Mouse (Mus musculus): ENCODE data around the gene Stk24. TPM values are rescaled to one million over a fixed set of nuclear protein-coding genes. Genes with fewer than 3 reads are reported as not detected.

The Stk24 gene
- total RNA-seq, 4 experiments from 2014 or later: 52.8 to 75.4 (median 55.2) TPM

DNA sequence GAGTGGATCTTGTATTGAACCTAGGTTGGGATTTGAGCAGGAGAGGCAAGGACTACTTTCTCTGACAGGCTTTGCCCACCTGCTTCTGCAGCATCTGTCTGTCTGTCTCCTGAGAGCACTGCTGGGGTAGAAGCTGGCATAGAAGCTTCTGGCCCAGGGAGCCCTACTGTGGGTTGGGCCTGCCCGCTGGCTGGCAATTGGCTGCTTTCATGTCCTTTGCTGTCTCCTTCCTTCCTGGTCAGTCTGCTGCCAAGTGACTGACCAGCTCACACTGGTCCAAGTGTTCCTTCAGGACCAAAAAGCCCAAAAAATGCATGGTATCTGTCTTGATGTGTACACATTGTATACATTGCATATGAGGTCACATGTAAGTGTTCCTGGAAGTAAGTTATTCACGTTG lies 115.9 kb downstream of the Stk24 start:
- no peak for DNase-seq (ENCODE audit: low spot score)

DNA sequence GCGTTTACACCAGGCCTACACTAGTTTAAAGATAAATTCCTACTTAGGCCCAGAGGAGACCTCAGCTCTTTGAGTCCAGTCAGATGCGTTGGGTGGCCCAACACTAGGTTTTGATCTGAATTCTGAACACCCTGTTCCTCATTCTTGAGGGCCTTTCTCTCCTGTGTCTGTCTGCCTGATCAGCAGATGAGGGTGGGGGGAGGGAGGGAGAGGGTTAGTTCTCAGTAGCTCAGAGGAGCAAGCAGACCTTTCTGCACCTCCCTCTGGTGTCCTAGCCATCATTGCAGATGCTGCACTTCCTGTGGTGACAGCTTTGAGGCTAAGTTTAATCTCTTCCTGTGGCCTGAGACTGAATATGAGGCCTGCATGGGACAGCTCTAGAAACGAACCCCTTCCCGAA lies 117.2 kb downstream of the Stk24 start:
- DNase-seq (ENCODE audit: low spot score): no peak

DNA sequence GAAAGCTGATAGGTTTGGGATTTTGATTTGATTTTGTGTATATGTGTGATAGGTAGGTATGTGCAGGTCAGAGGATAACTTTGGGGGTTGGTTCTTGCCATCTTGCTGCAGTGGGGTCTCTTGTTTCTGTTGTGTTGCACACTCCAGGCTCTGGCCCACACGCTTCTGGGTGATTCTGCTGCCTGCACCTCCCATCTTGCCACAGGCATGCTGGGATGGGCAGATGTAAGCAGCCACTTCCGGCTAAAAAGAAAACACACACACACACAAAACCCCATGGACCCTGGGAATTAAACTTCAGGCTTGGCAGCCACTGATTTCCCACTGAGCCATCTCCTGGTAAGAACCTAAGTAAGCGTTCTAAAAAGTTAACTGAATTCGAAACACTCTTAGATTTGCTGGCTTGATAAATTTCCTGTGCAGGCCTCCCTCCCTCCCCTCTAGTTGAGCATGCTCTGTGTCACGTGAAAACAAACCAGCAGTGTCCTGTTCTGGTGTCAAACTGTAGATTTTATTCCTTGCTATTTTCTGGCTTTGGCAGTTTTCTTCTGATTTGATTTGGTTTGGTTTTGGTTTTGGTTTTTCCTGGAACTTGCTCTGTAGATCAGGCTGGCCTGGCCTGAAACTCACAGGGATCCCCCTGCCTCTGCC lies 118.5 kb downstream of the Stk24 start:
- no peak for DNase-seq (ENCODE audit: low spot score)

DNA sequence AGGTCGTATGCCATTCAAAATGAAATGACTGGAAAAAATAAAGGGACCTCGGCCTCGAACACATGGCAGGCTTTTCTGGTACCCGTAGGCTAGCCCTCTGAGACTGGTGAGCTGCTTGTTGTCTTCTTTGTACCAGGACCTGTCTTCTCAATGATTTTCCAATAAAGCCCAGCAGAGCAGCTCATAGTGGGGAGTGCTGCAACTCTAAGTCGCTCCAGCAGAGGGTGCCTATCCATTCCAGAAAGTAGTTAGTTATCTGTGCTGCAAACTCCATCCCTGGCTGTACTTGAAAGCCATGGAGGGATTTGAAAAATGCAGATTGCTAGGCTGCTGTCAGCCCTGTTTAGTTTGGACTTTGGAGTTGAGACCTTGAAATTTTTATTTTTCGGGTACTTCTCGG lies 120.0 kb downstream of the Stk24 start:
- DNase-seq (ENCODE audit: low spot score): peak; percentile 47

DNA sequence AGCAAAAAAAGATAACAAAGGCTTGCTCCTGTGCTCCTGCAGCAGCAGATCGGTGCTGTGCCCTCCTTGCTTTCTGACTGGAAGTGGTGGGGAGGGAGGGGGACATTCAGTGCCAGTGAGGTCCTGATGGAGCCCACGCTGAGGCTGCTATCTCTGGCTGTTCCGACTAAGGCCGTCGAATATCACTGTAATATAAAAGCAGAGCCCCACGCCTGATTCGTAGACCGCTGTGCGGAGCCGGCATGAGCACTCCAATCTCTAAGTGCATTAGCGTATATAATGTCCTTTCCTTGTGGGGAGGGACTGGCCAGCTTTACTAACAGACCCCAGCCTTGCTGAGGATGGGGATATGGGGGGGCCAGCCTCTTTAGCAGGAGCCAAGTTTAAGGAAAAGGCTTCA lies 120.5 kb downstream of the Stk24 start:
- no peak for DNase-seq (ENCODE audit: low spot score)

DNA sequence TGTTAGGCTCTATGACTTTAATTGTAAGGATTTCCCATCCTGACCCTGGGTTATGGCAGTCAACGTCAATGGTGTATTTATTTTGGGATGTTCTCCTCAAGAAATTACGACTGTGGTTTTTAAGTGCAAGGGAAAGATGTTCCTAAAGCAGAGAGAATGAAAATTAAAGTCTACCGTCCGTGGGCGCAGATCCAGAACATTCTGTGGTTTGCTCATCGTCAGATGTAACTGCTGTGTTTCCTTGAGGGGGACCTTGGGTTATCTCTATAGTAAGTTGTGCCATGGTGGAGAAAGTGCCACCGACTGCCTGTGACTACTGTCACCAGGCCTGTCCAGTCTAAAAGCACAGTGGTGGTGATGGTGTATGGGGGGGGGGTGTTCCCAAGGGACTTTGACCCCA lies 122.9 kb downstream of the Stk24 start:
- DNase-seq (ENCODE audit: low spot score): no peak

DNA sequence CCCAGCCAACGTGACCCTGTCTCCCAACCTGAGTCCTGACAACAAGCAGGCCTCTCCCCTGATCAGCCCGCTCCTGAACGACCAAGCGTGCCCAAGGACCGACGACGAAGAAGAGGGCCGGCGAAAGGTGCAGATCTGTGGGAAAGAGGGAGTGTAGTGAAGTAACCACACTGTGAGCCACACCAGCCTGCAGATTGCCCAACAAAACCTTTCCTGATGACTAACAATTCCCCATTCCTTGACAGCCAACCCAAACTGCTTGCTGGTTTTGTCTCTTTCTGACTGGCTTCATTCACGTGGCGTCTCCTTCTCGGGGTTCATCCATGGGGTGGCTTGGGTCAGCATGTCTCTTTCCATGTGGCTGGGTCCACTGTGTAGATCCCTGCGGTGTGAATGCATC lies 124.3 kb downstream of the Stk24 start:
- DNase-seq (ENCODE audit: low spot score): no peak

DNA sequence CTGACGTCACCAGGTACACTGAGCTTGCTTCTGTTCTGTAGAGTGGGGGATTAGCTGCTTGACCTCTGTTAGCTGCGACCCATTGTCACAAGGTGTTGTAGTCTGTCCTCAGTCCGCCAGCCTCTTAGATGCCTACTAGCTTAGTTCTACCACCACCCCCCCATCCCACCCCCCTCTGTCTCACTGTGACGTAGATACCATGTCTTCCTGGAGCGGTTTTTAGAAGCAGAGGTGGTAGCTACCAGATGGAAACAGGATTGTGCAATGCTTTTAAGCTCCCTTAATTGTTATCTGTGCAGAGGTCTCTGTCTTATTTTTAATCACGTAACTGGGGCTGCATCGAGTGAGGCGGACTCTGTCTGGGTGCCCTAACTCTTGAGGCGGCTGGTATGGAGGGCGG lies 124.9 kb downstream of the Stk24 start:
- no peak for DNase-seq (ENCODE audit: low spot score)

DNA sequence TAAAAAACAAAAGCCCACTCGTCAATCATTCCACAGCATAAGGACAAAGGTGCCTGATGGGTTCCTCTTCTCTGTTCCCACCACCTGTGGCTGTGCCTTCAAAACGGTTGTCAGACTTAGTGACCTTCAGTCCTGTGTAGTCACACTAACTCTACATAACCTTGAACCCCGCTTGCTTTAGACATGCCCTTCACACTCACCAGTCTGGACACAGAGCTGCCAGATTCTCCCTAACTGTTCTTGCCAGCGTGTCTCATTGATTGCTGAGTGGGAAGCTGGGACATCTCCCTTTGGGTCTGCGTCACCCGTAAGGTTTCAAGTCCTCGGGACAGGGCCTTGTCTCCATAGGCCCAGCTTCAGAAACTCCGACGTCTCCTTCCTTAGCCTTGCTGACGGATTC lies 127.3 kb downstream of the Stk24 start:
- no peak for DNase-seq (ENCODE audit: low spot score)

DNA sequence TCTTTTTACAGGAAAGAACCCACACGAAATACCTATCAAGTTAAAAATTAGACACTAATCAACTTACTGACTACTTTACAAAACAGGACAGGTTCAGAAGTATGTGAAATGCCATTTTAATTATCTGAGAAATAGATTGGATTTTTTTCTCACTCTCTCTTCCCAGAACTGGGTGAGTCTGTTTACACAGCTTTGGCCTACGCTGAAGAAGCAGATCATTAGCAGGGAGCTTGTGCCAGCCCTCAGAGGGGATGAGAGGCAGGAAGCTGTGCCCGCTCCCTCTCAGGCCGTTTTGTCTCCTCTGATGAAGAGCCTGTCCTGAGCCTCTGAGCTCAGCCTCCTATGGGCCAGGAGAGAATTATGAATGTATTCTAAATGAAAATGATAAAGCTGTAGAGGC lies 128.1 kb downstream of the Stk24 start:
- DNase-seq (ENCODE audit: low spot score): no peak

DNA sequence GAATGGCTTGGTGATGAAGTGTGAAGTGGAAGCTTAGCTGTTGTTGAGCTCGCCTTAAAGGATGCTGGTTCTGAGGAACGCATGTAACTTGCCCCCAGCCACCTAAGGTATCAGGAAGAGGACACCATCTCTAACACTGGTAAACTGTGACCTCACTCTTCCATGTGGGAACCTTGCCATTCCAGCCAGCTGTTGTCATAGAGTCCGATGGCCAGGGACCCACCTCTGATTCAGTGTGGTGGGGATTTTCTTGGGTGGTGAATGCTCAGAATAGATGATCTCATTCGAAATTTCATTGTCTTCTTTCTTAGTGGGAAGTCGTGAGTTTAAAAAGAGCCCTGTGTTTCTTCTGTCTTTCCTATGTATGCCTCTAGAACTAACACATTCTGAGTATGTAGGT lies 128.7 kb downstream of the Stk24 start:
- no peak for DNase-seq (ENCODE audit: low spot score)

DNA sequence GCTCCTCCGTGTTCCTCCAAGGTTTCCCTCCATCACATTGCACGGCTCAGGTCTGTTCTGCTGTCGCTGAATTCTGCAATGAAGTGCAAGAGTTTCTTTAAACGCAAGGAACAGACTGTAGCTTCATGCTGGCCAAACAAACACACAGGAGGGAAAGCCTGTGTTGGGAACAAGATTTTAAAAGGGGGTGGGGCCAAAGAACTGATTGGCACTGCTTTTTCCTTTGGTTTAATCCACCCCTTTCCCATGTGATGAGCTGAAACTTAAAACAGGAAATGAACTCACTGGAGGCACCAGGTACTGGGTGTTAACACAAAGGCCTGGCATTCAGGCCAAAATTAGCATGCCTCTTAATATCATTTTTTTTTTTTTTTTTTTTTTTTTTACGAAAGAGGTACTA lies 131.5 kb downstream of the Stk24 start:
- DNase-seq (ENCODE audit: low spot score): no peak

DNA sequence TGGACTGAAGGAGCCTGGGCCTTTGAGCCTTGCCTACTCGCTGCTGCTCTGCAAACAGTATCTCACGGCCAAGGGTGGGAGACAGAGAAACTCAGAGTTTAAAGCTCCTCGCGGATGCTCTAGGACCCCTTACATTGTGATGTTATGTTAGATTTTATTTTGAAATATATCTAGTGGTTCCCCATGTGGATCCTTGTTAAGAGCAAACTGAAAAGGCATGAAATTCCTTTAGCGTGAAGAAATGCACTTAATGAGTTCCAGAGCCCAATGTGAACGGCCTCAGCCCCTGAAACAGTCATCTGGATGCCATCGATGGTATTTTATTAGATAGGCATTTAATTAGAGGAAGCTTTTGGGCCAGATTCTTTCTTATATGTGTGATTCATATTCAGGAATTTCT lies 132.5 kb downstream of the Stk24 start:
- no peak for DNase-seq (ENCODE audit: low spot score)

DNA sequence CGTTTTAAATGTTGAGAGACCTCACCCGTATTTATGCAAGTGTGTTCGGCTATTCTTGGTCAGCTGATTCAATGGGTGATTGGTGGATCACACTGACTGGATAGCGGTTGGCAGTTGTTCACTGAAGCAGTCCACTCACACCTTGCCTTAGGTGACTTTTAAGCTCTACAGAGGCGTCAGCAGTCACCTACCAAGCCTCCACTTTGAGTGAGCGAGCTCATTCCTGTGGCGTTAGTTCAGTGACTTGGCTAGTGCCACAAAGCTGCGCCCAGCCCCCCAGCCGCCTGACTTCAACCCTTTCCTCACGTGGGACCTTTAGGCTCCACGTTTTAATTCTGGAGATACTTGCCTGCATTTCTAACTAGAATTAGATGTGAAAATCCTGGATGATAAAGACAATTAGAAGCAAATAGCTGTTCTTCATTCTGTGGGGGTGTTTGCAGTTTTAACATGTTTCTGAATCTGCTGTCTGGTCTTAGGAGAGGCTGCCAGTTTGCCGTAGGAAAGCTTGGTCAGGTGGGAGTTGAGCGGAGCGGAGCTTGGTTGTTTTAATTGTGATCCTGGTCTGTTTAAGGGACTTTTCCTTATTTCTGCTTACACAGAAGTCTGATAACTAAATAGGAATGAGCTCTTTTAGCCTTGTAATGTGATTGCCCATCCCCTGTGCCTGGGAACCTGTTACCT lies 133.6 kb downstream of the Stk24 start:
- no peak for DNase-seq (ENCODE audit: low spot score)

DNA sequence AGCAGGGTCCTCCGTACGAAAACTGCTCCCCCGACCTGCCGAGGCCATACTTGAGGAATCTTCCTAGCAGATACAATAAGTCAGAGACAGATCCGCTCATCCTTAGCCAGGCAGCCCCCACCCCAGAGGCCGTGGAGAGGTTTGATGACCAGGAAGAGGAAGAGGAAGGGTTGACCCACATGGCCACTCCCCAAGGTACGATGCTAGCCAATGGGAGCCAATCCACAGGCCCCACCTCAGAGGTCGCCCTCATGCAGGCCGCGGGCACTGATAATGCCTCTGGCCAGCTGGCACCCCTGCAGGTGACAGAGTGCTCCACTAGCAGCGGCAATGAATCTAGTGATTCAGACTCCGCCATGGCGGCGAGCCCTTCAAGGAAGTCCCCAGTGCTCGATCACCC lies 135.7 kb downstream of the Stk24 start:
- DNase-seq (ENCODE audit: low spot score): no peak

DNA sequence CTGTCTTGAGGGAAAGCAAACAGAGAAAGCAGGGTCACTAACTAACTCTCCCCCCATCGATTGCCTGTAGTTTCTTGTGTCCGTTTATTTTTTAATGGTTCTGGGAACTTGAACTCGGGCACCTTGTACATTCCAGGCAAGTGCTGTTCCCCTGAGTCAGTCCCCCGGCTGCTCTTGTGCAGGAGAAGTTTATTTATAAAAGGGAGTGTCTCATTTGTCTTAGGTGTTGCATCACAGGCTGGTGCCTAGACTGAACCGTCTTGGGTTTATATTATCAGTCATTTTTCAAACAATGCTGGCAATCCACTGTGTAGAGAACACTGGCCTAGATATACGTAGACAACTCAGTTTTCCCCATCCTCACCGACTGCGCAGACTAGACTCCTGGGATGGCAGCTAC lies 140.4 kb downstream of the Stk24 start:
- DNase-seq (ENCODE audit: low spot score): no peak

DNA sequence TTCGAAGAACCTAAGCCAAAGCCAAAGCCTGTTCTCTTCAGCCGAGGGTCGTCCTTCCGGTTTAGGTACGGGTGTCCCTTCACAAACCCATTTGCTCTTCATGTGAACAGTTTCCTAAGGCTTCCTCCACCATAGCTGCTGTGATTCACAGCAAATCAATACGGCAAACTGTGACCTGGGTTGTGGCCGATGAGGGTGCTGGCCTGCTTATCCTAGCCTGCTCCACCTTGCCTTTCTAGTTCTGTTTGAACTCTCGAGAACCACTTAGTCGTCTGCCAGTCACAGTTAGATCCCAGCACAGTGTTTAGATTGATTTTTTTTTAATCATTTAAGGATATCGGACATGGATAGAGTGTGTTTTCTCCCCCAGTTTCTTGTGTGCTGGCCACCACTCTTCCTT lies 141.1 kb downstream of the Stk24 start:
- DNase-seq (ENCODE audit: low spot score): no peak

DNA sequence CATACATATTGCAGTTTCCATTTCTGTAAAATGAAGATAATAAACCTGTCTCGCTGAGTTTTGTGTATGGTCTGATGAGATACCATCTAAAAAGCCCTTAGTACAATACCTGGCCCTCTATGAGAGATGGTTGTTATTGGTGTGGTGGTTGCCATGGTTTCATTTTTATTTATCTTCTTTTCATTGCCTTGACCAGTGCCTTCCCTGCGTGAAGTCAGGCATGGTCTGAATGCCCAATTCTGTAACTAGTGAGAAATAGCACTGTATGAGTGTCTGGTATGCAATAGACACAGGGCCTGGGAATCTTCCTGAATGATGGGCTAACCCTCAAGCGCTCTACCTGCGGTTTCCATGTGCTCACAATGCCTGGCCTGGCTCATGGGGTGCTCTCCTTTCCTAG lies 143.1 kb downstream of the Stk24 start:
- no peak for DNase-seq (ENCODE audit: low spot score)

Other genes with a start within 250 kb of the Stk24 start
- under 1 TPM in 1 of 4 experiments, not detected in 3; 0.09 TPM for gene Slc15a1, start 125.2 kb upstream of the Stk24 start, total RNA-seq (2022)